Mouse (Mus musculus) lung, adult 2 months (tissue): ENCODE measurements at regions not wholly inside any gene's neighbourhood (a gene's known extent, or its start where the extent isn't known, plus 50 kb on each side); places are given as distances from the start of the nearest gene placed in this dataset.

Source experiments
- DNase-seq: peaks from one replicate; pipeline ENCODE4 v3.0.0; 2022
- H3K4me1 ChIP-seq: fragments of 200-500 bp; 2 replicates; pipeline ENCODE4 v1.6.1; 2011; ENCODE audit warnings: low read length; ENCODE audit not compliant: control insufficient read depth, insufficient read depth
- H3K4me3 ChIP-seq: fragments of 200-500 bp; replicated peaks from 2 replicates; pipeline ENCODE3; 2011; ENCODE audit warnings: low read depth, mild to moderate bottlenecking, control low read depth, low read length; ENCODE audit errors: extremely low read depth
- CTCF ChIP-seq: fragments of 200-500 bp; IDR thresholded peaks from 2 replicates; pipeline ENCODE4 v1.5.1; 2011; ENCODE audit warnings: mild to moderate bottlenecking, low read length, control low read depth; ENCODE audit not compliant: insufficient read depth
- POLR2A ChIP-seq: fragments of 200-500 bp; IDR thresholded peaks from 2 replicates; pipeline ENCODE4 v1.6.1; 2011; ENCODE audit warnings: low read depth, mild to moderate bottlenecking, control low read depth, low read length, borderline replicate concordance; ENCODE audit errors: extremely low read depth
- WGBS: fragments of 180-500 bp; shearing (Covaris S2); methylation state at CpG from one replicate; pipeline ENCODE4 v1.1.7; 2018; 5-methylcytosine and 5-hydroxymethylcytosine counted together

DNA sequence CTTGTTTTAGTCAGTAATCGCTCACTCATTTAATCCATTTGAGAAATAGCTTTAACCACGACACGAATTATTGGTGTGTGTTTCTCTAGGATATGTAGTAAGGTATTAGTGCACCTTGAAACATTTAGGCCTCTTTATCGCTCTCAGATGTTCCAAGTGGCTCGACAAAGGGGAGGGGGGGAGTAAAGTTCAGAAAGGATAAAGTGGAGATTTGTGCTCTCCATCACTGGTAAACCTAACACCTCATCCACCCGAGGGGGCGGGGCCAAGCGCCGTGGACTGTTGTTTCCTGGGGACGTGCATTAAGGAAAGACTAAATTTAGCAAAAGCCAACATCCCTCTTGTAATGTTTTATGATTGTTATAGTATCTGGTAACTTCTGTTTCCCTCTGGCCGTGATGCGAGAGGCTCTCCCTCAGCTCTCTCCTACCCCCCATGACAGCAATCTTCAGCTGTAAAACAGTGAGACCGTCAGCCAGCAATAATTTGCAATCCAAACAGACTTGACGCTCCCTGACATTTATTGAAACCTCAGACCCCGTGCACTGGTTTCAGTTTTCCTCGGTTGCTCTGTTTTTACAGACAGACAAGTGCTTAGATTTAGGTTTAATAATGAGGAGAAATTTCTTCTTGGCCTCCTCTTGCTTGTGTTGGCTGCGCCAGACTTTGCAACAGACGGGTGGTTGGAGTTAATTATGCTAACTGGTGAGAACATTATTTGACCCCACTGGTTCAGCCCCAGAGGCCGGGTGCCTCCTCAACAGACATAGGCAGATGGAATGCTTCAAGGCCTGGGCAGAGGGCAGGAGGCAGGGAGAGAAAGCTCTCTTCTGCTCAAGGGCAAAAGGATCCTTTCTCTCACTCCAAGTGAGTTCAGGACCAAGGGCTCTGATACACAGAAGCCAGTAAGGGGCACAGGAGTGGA, 542.8 kb upstream of the Sox9 start:
- Histone ChIP-seq H3K4me3 (no peak overlapping the region), H3K4me1 (no peaks in the 10 kb centered on the region)
- TF ChIP-seq CTCF (no peak), POLR2A (no peak)
- no peak for DNase-seq
- 60% methylated on average over 19 of the region's 19 CpGs for WGBS

DNA sequence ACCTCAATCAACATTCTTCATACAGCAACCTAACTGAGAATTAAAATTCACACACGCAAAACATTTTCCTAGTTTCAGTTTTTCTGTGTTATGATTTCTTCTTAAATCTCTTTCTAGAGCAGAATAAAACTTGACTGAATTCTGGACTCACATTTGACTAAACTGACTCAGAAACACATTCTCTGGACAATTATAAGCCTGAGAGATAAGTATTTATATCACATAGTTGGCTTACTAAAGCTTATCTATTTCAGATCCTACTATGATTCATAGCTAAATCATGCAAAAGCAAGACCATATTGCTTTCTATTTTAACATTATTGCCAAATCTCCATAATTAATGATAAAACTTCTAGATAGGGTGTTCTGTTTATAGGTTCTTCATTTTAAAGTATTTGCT, 529.5 kb upstream of the Sox9 start:
- Histone ChIP-seq H3K4me3 (no peak overlapping the region), H3K4me1 (no peaks in the 10 kb centered on the region)
- WGBS: 90% methylated on average over 1 of the region's 1 CpGs
- no peak for DNase-seq
- TF ChIP-seq CTCF (no peak), POLR2A (no peak)

DNA sequence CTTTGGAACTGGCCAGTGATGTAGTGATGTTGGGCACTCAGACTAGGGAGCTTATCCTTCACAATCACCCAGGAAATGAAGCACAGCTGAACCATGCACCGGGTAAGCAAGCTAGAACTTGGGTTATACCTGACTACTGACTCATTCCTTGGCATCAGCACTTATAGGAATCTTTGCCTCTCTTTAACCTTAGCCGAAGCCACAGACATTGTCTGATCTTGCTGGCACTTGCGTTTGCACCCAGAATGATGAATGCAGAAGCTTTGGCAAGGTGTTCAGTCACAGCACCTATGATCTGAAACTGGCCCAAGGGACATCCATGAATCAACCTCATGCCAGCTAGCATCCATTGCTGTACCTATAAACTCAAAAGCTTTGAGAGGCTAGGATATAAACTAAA, 529.0 kb upstream of the Sox9 start:
- no peak for DNase-seq
- no peak for TF ChIP-seq POLR2A
- TF ChIP-seq CTCF: no peak

DNA sequence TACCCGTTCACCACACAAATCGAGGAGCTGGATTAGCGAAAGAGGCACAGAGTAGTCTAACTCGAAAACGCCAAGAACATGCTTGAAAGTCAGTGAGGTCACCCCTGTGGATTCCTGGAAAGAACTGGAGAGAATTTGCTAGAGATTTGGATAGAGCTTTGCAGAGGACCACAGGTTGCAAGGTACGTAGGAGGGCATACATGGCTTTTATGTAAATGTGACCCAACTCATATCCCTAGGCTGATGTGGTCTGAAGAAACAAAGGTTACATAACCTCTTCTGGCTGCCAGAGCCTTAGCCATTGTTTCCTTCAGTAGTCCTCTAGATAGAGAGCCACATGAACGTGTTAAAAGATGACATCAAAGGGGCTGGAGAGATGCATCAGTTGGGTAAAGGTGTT, 525.7 kb upstream of the Sox9 start:
- no peaks in the 10 kb centered on the region for H3K4me1 ChIP-seq
- no peak overlapping the region for H3K4me3 ChIP-seq
- no peak for DNase-seq
- WGBS: 82% methylated on average over 7 of the region's 7 CpGs
- TF ChIP-seq POLR2A: no peak
- no peak for TF ChIP-seq CTCF

More for the DNA sequence above, 529.0 kb upstream of the Sox9 start:
- no peaks in the 10 kb centered on the region for H3K4me1 ChIP-seq
- WGBS: 74% methylated on average over 3 of the region's 3 CpGs
- H3K4me3 ChIP-seq: no peak overlapping the region

DNA sequence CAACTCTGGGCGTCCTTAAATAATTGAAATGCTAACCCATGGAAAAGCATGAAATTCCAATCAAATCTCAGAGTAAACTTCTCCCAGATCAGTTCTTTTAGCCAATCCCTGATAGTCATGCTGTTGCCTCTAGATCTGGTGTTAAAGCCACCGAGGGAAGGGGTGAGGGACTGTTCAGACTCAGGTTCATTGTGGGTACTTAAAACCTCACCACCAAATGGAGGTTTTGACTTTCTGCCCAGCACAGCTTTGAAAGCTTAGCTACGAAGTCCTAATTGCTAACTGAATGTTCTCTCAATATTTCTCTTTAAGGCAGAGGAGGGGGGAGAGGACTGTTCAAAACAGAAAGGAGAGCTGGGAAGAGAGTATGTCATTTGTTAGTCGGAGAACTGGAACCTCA, 517.9 kb upstream of the Sox9 start:
- no peak for DNase-seq
- no peak for TF ChIP-seq POLR2A
- no peak for TF ChIP-seq CTCF
- H3K4me1 ChIP-seq: no peaks in the 10 kb centered on the region
- no peak overlapping the region for H3K4me3 ChIP-seq
- 73% methylated on average over 4 of the region's 4 CpGs for WGBS

DNA sequence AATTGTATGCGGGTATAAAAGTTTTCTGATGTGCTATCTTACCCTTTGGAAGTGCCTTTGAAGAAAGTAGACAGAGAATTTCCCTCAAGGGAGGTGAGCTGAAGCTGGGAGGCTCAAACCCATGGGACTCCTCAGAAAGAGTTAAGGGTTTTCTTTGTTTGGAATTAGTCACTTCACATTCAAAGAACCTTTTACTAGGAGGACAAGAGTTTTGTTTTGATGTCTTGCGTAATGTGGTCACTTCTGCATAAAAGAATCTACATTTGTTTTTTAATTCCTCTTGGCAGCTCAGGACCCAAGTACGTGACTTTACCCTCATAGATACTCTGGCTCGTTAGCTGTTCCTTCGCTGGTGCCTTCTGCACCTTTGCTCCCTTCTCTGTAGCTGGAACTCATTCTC, 511.1 kb upstream of the Sox9 start:
- WGBS: 65% methylated on average over 5 of the region's 5 CpGs
- TF ChIP-seq POLR2A (no peak), CTCF (no peak)
- Histone ChIP-seq H3K4me3 (no peak overlapping the region), H3K4me1 (no peaks in the 10 kb centered on the region)
- DNase-seq: peak; percentile 6

DNA sequence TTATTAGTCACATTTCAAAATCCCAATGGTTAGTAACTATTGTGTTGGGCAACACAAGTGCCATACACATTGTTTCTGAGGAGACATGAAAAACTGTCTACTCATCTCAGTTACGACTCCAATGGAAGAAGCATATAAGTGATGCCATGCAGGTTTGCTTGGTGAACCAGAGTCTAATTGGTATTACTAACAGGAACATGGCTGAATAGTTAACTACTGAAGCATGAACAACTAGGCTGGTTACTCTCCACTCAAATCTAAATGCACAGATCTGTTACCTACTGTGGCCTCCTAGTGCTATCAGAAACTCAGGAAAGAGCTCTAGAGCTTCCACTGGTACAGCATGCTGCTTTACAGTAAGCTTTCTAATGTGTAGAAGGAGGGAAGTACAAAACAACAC, 503.5 kb upstream of the Sox9 start:
- WGBS: 94% methylated on average over 1 of the region's 1 CpGs
- Histone ChIP-seq H3K4me3 (no peak overlapping the region), H3K4me1 (no peaks in the 10 kb centered on the region)
- no peak for TF ChIP-seq CTCF
- no peak for TF ChIP-seq POLR2A
- no peak for DNase-seq

DNA sequence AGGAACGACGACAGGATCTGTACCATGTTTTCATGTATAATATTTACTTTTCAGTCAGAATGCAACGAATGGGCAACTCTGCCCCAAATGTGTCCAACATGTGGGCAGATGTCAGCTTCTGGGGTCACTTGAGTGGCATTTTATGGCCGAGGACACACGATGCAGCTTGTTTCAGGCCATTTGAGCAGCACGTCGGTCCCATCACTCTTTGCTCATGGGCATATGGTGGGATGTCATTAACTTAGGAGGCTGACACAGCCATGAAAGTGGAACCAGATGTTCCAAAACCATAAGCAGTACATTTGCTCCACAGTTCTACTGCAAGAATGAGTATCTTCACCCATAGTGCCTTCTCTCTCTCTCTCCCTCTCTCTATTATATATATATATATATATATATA, 499.1 kb upstream of the Sox9 start:
- TF ChIP-seq POLR2A (no peak), CTCF (no peak)
- 81% methylated on average over 7 of the region's 7 CpGs for WGBS
- no peaks in the 10 kb centered on the region for H3K4me1 ChIP-seq
- H3K4me3 ChIP-seq: no peak overlapping the region
- no peak for DNase-seq

DNA sequence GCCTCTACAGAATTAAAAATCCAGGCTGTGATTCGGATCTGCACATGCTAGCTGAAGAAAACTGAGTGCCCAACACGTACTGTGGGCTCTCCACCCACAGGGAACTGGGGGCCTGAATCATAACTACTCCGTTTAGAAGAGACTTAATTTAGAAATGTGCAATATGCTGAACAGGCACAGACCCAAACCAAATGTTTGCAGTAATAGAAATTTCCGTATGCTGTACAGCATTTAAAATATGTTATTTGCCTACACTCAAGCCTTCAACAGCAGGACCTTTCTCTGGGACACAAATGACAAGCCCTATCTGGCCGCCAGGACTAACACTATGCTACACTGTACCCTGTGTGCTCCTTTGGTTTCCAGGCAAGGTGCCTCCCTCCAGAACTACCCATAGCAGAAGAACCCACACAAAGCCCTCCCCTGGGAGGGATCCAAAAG, 483.1 kb upstream of the Sox9 start:
- Histone ChIP-seq H3K4me3 (no peak overlapping the region), H3K4me1 (no peaks in the 10 kb centered on the region)
- 61% methylated on average over 5 of the region's 5 CpGs for WGBS
- TF ChIP-seq CTCF: no peak
- no peak for TF ChIP-seq POLR2A
- DNase-seq: no peak

DNA sequence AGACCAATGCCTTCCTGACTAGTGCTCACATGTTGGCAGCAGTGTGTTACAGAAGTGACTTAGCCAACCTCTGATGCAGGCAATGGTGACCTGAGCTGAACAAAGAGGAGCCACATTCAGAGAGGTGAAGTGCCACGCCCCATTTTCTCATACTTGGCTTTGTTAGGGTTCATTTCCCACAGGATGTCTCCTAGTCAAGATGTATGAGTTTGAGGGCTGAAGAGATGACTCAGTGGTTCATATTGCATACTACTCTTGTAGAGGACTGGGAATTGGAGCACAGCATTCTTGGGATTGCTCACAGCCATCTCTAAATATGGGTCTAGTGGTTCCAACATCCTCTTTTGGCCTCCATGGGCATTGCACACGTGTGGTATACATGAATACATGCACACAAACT, 478.9 kb upstream of the Sox9 start:
- Histone ChIP-seq H3K4me1 (no peaks in the 10 kb centered on the region), H3K4me3 (no peak overlapping the region)
- DNase-seq: no peak
- 67% methylated on average over 2 of the region's 2 CpGs for WGBS
- TF ChIP-seq CTCF (no peak), POLR2A (no peak)
